Mouse (Mus musculus) right cerebral cortex, postnatal 4 days (tissue): Measurements from ENCODE around the gene Trit1.
"Not testable (repeated sequence)": the region's sequence is repeated elsewhere in the genome, so short reads cannot be mapped to it uniquely, and the experiment has no call there.

ENCODE experiments used
- DNase-seq: peaks from one replicate; pipeline ENCODE4 v3.0.0-alpha.2; 2022

Trit1 gene

DNA sequence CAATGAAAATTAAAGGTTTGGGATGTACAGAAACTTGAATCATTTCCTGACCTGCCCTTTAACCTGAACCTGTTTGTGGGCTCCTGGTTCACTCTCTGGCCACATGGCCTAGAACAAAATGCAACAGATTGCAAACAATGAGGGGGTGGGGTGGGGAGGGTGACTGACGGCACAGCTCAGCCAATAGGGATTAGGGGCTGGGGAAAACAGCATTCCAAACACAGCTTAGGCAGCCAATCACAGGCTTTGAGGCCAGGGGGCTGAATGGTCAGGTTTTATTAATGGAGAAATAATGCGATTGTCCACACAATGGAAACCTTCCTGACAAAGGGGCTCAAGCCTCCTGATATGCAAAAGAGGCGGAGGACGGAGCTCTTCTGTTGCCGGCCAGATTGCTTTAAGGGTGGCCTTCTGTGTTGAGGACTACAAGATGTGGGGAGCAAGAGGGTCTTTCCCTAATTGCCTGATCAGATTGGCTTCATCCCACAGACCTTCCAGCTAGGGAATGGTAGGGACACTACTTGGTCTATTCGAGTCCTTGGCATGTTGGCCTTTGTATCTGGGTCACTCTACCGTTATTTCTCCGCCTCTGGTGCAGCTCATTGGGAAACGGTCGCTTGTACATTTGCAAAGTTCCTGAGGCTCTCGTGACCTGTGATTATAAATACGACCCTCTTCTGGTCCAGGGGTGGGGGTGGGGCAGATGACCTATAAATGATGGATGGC, 17.7 kb upstream of the Trit1 start:
- DNase-seq: peak; percentile 57

DNA sequence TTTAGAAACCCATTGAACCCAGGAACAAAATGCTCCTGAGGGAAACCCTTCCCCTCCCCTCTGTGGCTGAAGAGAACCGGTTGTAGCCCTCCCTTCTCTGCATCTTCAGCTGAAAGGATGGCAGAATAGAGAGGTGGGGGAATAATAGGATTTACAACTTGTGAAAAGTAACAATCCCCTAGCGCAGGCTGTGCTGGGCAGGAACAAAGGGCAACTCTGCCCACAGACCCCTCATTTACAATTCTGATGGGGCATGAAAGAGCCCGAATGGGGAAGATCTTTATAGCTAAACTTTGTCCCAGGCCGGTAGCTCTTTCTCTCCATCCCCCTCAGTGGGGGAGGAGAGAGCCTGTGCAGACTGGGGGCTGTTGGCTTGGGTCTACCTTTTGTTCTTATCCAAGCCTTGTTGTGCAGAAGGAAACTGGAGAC, 17.1 kb upstream of the Trit1 start:
- no peak for DNase-seq

DNA sequence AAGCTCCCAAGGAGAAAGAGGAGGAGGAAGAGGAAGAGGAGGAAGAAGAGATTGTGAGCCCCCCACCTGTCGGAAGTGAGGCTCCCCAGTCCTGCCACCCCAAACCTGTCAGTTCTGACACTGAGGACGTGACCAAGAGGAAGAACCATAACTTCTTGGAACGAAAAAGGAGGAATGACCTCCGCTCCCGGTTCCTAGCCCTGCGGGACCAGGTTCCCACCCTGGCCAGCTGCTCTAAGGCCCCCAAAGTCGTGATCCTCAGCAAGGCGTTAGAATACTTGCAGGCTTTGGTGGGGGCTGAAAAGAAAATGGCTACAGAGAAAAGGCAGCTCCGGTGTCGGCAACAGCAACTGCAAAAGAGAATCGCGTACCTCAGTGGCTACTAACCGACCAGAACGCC, 16.3 kb upstream of the Trit1 start:
- no peak for DNase-seq

DNA sequence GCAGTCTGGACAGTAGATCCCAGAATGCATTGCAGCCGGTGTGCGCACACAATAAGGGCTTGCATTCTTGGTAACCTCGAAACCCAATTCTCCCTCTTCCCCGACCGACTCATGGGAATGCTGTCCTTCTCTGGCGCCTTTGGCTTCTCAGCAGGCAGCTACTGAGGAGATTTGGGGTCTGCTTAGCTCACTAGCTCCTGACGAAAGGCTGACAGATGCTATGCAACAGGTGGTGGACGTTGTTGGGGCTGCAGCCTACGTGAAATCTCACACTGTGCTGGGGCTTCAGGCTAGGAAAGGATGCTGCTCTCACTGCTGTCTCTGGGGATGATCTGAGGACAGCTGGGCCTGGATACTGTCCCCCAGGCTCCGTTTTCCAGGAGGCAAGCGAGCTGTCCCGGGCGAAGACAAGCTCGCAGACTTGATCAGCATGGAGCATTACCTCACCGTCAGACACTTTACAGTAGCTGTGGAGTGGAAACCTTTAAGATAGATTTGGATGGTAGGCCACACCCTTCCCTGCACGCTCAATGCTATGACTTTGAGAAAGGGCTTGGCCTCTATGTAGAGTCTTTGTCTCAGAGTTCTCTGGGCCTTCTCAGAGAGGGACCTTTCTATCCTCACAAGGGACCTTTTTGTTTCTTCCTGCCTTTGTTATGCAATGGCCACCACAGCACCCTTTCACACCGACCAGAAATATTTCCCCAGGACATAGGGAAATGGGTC, 15.6 kb upstream of the Trit1 start:
- no peak for DNase-seq

DNA sequence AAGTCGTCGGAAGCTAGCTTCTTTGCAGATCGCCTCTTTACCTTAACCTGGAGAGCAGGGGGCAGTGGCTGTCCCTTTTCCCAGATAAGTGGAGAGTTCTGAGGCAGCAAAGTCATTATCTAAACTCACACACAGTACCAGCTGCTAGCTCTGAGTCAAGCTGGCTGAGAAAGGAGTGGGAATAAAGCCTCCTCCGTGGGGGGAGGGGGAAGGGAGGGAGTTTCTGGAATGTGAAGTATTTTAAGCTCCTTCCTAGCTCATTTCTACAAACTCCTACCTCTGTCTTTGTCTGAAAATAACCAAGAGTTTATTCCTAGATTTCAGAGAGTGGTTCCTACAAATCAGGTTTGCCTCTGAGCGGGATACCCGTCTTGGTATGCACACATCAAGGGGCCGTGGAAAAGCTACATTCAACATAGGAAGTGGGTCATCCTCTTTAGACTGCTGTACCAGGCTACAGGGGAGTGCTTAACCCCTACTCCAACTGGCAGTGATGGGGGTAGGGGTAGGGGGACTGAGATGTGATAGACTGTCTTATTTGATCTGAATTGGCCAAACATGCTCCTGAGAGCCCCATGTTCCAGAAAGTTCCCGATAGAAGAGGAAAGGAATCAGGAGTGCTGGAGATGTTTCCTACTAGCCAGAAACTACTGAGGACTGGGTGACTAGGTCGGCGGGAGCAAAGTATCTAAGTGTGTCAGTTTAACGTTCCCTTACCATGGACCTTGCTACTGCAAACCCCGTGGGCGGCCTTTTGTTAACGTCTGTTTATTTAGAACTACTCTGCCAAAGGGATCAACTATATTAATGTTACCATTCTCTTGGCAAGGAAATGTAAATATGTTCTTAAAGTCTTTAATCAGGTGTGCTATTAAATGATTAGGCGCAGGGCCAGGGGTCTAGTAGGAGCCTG, 11.1 kb upstream of the Trit1 start:
- peak; percentile 53 for DNase-seq

DNA sequence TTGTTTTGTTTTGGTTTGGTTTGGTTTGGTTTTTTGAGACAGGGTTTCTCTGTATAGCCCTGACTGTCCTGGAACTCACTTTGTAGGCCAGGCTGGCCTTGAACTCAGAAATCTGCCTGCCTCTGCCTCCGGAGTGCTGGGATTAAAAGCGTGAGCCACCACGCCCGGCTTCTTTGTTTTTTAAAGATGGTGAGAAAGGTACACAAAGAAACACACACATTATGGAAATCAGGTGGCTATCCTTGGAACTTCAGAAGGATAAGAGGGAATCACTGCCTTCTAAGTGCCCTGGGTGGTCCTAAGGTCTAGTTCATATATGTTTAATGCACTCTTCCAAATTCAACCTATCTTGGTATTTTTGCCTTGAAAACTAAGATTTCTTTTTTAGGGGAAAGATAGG, 3.9 kb upstream of the Trit1 start:
- DNase-seq: not testable (repeated sequence)

DNA sequence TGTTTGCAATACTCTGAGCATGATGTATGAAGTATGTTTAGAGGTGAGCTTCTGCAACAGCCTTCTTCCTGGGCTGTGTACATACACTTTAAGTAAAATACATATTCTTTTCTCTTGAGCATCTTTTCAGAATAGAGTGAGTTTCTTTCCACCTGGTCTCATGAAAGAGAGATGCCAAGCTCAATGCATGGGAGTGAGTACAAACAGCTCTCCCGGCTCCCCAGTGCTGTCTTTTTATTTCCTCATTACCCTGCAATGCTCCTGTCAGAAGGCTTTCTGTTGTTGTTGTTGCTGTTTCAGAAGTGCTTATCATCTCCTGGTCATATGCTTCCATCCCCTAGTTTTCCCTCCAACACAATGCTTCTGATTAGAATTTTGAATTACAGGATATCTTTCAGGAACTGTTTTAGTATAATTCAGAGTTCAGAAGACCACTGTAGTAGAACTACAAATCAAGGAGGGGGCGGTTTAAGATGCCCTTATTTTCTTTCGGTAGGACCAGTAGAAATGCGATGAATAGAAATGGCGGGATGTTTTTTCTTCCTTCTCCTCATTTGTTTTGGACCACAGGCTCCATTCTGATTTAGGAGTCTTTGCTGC, 3.0 kb upstream of the Trit1 start:
- no peak for DNase-seq

DNA sequence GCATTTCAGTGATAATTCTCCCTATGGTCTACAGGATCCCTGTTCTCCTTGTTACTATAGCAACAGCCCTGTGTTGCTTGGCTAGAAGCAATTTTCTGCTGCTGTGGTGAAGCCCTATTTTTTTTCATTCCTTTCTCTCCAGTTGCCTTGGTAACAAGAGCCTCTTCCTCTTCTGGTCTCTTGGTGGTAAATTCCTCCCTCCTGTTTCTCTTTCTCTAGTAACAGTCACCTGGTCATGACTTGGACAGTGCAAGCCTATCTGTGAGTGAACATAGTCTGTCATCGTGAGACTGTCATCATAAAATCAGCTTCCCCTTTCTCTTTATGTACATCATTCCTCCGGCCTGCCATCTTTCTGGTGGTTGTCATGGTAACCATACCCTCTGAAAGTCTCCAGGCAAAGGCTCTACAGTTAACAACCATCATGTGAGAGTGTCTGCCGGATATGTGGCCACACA, 2.4 kb upstream of the Trit1 start:
- peak; percentile 25 for DNase-seq

DNA sequence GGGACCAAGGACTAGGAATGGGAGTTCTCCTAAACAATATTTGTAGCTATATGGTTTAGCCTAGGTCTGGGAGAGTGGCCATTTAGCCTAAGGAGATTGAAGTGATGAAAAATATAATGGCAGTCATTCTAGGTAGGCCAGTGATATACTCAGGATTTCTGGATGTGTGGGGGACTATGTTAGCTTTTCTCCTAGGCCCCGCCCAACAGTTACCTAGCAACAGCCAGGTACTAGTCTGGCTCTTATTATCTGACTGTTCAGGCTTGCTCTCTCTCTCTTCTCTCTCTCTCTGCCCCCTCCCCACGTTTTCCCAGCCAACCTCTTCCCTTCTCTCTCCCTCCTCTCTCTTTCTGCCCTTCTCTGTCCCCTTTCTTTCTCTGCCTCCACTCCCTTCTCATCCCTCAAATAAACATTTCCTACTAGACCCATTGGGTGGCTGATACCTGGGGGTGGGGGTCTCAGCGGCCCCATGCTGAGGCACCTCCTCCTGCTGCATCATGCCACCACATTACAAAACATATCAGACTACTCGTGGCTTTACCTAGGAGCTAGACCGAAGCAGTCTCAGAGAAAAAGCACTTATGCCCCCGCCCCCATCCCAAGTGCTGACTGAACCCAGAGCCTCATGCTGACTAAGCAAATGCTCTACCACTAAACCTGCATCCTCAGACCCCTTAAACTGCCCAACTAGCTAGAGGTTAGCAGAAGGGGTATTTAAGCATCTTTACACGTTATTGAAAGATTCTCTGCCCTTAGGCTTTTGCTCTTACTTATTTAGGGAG, 1.7 kb upstream of the Trit1 start:
- no peak for DNase-seq

DNA sequence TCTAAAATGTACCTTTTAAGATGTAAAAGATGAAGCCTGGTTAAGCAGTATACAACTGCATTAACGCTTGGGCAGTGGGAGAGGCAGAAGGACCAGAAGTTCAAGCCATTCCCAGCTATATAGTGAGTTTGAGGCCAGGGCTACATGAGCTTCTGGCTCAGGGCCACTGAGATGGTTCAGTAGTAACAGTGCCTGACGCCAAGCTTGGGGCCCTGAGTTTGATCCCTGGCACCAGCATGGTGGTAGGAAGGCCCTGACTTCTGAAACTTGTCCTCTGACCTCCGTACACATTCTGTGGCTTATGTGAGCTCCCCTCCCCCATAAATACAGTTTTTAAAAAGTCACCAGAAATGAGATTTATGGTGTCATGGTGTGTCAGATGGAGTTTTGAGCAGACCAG, 5.2 kb downstream of the Trit1 start:
- no peak for DNase-seq

DNA sequence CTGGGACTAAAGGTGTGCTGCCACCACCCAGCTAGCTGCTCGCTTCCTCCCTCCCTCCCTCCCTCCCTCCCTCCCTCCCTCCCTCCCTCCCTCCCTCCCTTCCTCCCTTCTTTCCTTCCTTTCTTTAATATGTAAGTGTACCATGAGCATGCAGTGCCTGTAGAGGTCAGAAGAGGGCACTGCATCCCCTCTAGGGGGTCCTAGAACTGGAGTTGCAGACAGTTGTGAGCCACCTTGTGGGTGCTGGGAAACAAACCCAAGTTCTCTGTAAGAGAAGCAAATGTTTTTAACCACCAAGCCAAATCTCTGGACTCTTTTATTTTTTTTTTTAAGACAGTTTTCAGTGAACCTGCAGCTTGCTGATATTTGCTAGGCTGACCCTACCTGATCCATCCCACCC, 6.5 kb downstream of the Trit1 start:
- no peak for DNase-seq

DNA sequence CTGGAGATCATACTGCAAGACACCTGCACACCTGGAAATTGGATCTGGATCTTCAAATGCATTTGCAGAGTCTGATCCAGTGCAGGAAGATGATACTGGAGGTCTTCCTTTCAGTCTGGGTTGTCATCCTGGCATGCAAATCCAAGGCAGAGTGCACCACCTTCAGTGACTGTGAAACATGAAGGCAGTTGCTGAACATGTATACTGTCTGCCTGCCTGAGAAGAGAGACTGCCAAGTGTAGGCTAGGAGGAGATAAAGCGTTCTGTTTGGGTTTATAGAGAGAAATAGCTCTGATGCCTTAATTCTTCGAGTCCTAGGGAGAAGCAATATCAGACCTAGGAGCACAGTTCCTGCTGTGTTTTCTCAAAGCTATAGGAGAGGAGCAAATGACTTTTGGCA, 9.0 kb downstream of the Trit1 start:
- DNase-seq: no peak

DNA sequence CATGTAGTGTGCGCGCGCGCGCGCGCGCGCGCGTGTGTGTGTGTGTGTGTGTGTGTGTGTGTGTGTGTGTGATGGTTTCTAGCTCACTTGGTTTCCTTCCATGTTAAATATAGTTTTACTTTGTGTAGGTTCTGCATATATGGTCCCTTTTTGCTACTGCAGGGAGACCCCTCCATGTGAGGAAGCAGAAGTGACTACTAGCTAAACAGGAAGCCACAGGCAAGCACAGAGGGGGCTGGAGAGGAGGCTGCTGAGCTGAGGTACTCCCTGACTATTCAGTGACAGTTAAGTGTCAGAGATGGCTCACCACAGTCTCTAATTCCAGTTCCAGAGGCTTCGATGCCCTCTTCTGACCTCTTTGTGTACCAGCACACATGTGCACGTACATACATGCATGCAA, 9.8 kb downstream of the Trit1 start:
- no peak for DNase-seq

DNA sequence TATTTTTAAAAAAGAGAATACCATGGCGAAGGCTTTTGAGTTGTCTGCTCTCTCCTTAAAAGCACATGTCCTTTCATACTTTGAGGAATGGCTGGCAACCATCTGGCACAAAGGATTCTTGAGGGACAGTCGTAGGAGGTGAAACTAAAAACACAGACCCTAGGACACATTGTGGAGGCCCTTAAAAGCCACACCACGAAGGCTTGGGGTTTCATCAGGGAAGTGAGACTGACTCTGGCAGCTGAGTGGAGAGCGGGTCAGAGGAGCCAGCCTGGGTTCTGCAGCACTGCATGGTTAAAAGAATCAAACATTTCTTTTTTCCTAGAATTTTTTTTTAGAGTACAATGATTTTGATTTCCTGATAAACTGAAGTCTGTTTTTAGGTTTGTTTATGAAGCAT, 10.2 kb downstream of the Trit1 start:
- DNase-seq: no peak

DNA sequence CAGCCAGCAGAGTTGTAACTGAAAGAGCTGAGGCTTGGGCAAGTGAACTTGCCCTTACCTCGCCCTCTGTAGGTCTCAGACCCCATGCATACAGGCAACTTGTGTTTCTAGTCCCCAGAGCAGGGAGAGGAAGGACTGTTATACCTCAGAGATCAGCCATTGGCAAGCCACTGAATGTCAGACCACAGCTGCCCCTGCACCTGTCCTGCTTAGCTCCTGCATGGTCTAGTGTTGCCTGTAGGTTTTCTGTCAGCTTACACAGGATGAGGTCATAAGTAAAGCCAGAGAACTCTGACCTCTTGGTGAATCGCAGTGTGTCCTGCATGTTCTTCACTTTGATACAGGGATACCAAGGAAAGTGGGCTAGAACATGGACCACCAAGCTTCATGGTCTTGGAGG, 18.4 kb downstream of the Trit1 start:
- DNase-seq: no peak

DNA sequence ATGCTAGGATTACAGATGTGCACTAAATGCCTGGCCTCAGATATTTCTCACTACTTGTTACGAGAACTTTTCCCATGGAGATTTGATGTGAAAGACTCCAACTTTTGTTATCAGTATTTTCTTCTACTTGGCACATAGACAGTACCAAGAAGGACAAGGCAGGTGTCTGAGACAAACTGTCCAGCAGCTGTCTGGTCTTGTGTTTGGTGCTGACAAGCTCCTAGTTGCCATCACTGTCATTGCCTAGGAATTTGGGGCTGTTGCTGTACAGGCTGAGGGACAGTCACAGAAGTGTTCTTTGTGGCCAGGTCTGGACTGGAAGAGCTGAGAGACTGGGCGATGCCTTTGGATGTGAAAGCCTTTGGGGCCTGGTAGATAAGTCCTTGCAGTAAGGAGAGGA, 19.2 kb downstream of the Trit1 start:
- no peak for DNase-seq

DNA sequence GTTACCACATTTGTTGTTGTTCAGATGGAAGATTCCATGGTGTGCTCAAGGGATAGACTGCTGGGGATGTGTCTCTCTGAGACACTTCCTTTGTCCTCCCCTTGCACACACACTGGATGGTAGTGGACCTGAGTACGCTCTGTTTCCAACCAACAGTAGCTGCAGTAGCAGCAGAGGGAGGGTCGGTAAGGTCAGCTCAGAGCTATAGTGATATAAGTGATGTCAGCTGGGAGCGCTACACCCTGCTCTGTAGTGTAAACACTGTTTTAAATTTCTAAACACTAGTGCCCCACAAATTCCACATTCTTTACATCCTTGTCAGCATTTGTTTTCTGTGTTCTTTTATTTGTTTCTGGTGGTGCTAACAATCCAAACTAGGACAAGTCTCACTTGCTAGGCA, 20.3 kb downstream of the Trit1 start:
- no peak for DNase-seq

DNA sequence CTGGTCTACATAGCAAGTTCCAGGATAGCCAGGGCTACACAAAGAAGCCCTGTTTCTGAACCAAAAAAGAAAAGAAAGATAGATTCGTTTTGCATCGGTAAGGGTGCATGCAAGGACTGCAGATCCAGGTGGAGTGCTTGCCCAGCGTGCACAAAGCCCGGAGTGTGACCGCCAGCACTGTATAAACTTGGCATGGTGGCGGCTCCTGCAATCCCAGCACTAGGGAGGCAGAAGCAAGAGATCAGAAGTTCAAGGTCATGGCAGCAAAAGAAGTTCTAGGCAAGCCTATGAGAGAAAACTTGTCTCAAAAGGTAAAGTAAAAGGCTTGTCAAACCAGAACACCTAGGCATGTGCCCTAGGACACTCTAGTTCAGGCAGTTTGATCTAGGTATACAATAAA, 24.7 kb downstream of the Trit1 start:
- DNase-seq: no peak

DNA sequence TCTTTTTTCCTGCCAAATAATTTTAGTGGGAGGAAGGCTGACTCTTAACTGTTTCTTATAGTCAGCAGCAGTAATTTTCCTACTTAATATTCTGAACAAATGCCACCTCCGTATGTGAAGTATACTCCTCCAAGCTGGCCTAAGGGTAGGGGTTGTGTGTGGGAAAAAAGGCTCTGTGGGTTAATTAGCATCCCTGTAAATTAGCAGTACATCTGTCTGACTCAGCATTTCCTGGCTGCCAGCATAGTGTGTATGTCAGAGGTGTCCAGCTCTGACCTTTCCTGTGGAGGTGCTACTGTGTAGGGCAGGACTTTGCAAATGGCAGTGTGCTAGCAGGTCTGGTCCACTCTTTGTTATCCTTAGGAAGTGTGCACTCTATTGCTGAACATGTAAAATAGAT, 27.5 kb downstream of the Trit1 start:
- DNase-seq: no peak

DNA sequence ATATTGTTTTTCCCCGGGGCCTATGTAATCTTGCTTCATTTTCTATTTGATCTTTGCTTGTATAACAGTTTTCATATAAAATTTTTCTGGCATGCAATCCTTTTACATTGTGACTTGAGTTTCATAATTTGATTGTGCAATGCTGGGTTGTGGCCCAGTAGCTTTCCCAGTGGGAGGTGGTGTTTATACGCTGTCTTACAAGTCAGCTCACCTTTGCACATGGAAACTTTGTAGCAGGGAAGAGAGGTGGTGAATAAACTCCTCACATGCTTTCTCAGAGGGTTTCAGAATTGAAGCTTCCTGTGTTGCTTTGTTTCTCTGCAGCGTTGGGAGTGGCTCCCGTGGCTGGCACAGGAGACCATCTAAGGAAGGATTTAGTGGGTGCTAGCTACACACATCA, 28.4 kb downstream of the Trit1 start:
- DNase-seq: no peak

DNA sequence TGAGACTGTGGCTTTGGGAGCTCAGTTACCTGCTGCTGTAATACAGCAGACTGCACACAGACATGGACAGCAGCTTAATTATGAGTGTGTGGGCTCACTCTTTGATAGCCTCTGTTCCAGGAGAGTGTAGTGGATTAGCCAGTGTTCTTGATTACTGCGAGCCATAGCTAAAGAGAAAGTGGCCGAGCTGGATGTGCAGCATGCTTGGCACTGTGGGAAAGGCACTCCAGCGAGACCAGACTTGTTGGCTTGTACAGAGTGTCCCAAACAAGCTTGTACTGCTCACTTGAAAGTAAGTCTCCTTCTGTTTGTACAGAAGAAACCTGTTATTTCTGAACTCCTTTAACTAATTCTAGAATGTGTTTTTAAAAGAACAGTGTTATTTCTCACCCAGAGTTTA, 29.9 kb downstream of the Trit1 start:
- no peak for DNase-seq

DNA sequence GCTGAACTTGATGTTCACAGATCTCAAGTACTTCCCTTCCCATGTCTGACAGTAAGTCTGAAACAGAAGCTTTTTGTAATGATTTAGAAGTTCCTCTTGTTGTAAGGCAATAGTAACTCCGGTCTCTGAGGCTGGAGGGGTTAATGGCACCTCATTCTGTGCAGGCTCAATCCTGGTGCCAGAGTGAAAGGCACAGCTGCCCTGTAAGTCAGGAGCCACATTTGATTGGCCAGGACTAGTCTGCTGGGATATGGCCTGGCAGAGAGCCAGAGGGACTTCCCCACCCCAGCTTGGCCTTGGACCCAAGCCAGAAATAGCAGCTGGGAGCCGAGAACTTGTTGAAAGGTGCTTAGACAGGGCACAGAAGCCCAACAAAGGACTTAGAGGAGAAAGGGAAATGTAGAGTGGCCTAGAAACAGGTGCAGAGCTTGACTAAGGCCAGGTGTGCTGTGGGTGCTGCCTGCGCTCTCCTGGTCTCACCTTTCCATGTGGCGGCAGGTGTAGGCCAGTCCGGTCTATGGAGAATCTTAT, 34.3 kb downstream of the Trit1 start:
- DNase-seq: peak; percentile 66
